Mouse (Mus musculus) thymus, adult 2 months (tissue): ENCODE measurements around the gene Agrn.

Source experiments
- CTCF ChIP-seq: fragments of 200-500 bp; IDR thresholded peaks from 2 replicates; pipeline ENCODE4 v1.5.1; 2012; ENCODE audit warnings: mild to moderate bottlenecking, control low read depth, low read length, moderate library complexity, borderline replicate concordance; ENCODE audit not compliant: control insufficient read depth, poor library complexity, insufficient read depth; ENCODE audit errors: extremely low read depth
- POLR2A ChIP-seq: fragments of 200-500 bp; IDR thresholded peaks from 2 replicates; pipeline ENCODE4 v1.6.1; 2012; ENCODE audit warnings: mild to moderate bottlenecking, low read length, control low read depth, moderate library complexity; ENCODE audit not compliant: control insufficient read depth, poor library complexity, insufficient read depth; ENCODE audit errors: extremely low read depth

DNA sequence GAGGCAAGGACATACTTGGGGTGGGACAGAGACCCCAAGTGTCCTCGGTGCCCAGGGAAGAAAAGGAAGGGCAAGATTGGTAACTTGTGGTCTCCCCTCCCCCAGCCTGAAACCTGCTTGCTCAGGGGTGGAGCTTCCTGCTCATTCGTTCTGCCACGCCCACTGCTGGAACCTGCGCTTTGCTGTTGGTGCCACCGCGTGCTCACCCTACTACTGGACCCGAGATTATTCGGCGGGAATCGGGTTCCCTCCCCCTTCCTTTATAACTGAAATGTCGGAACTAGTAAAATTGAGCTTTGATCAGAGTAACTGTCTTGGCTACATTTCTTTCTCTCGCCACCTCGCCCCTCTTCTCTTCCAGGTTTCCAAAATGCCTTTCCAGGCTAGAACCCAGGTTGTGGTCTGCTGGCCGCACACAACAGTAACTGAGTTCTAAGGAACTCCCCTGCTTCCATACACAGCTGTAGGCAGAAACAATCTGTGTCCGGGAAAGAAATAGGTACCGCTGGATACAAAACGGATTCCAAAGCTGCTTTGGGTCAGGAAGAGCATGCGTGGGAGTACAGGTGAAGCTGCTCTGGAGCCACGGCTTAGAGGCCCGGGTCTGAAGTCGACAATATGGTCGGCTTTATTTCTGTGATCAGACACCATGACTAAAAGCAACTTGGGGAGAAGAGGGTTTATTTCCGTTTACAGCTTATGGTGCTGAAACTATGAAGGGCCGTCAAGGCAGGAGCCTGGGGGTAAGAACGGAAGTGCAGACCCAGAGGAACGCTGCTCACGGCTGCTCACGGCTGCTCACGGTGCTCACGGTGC lies 60.8 kb downstream of the Agrn start:
- TF ChIP-seq POLR2A: no peak
- no peak for TF ChIP-seq CTCF
